Mouse (Mus musculus) E14TG2a.4 (cell line): ENCODE data around the gene Coil.

ENCODE experiments used
- CTCF ChIP-seq: conservative IDR thresholded peaks from 2 replicates; pipeline ENCODE4 v1.5.1; 2014; ENCODE audit warnings: low read length
- NANOG ChIP-seq: IDR thresholded peaks from 2 replicates; pipeline ENCODE4 v1.6.1; 2014; ENCODE audit warnings: borderline replicate concordance, low read length, mixed read lengths

DNA sequence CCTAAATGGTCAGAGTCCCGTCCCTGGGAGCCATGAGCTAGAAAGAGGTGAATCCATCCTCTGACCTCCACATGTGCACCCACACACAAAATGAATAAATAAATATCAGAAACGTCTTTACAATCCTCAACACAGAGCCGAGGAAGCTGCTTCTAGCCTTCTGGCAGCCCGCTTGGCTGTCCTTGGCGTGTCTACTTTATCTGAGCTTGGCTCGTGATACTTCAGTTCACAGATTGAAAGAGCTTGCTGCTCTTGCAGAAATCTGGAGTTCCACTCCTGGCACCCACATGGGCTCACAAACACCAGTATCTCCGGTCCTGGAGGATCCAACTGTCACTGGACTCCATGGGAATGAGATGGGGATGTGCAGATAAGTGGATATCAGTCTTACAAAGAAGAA is 51.6 kb downstream of the Coil start:
- TF ChIP-seq CTCF (no peak), NANOG (no peak)
